Mouse (Mus musculus): Measurements from ENCODE around the gene Nprl3.

GRCm38 (mm10) chr11:32253121-32253520 is 14.4 kb downstream of the Nprl3 start:
- no peak for TF ChIP-seq CTCF (IDR thresholded peaks at IDR 0.05; ENCODE audit: borderline replicate concordance, insufficient read depth, low read depth, low read length)
- no peak for TF ChIP-seq POLR2A (IDR thresholded peaks at IDR 0.05; ENCODE audit: borderline replicate concordance, insufficient read depth, low read length)

All from cerebellum, adult 2 months (tissue).